Mouse (Mus musculus): ENCODE measurements around the gene Nup62.

DNA sequence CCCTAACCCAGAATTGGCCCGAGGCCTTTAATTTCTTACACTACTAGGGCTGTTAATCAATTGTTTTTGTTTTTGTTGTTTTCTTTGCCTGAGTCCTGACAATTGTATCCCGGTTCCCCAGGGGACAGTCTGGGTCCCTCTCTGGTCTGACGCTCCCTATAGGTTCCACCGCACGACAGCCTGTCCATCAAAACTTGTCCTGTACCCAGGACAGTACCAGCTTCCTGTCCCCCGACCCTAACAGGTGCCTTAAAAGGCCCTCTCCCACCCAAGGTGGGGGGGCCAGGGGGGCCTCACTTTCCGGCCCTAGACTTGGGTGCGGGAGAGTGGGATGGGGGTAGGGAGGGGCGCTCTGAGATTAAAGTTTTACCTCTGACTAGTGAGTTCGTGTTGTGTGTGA is 39.1 kb downstream of the Nup62 start:
- TF ChIP-seq REST (IDR thresholded peaks at IDR 0.05; ENCODE audit: insufficient read depth, insufficient read length) (no peak), E2F4 (IDR thresholded peaks at IDR 0.05; ENCODE audit: insufficient read depth) (no peak)

Measured in myocyte (in vitro differentiated cells).